Mouse (Mus musculus) liver, embryonic 14.5 days (tissue): ENCODE data around the gene Apbb2.

Experiments
- CTCF ChIP-seq: IDR thresholded peaks from 2 replicates; pipeline ENCODE4 v1.5.1; 2016; ENCODE audit warnings: antibody characterized with exemption, low read depth, control low read depth
- EP300 ChIP-seq: IDR thresholded peaks from 2 replicates; pipeline ENCODE4 v1.6.1; 2016; ENCODE audit warnings: antibody characterized with exemption, low read depth

GRCm38 (mm10) chr5:66569141-66569801 is 49.3 kb downstream of the Apbb2 start:
- TF ChIP-seq CTCF (no peak), EP300 (no peak)
